Mouse (Mus musculus): Measurements from ENCODE around the gene Rbbp9. TPM values are rescaled to one million over a fixed set of nuclear protein-coding genes. Genes with fewer than 3 reads are reported as not detected.

Gene Rbbp9
- total RNA-seq, 4 experiments from 2014 or later: 10.9 to 13.2 (median 11.6) TPM

- no peak for DNase-seq (ENCODE audit: low spot score)
Observed at GRCm38 (mm10) chr2:144502134-144502533, 48.5 kb downstream of the Rbbp9 start.

Other genes starting within 250 kb of the Rbbp9 start
- gene Ovol2, start 218.7 kb downstream of the Rbbp9 start, total RNA-seq (2022): not detected
- gene Kat14, start 181.9 kb downstream of the Rbbp9 start, total RNA-seq (2022): 10 to 100 TPM; 22.9 to 30.2 (median 27.5) TPM
- gene Pet117, start 181.9 kb downstream of the Rbbp9 start, total RNA-seq (2022): 10 to 100 TPM in 2 of 4 experiments, 1 to 10 TPM in 2; 8.9 to 13.3 (median 10.7) TPM
- 1 to 10 TPM in 2 of 4 experiments, under 1 TPM in 2; 0.57 to 4.0 (median 0.98) TPM for gene Dzank1, start 23.5 kb downstream of the Rbbp9 start, total RNA-seq (2022)
- gene Polr3f, start 23.2 kb downstream of the Rbbp9 start, total RNA-seq (2022): 10 to 100 TPM; 10.6 to 12.8 (median 11.5) TPM
- gene Sec23b, start 5.4 kb upstream of the Rbbp9 start, total RNA-seq (2022): 10 to 100 TPM; 16.8 to 22.9 (median 19.1) TPM
- 100 to 1,000 TPM in 1 of 4 experiments, 10 to 100 TPM in 3; 84.8 to 108 (median 94.5) TPM for gene Smim26, start 43.2 kb upstream of the Rbbp9 start, total RNA-seq (2022)
- gene Dtd1, start 49.0 kb upstream of the Rbbp9 start, total RNA-seq (2022): 10 to 100 TPM; 15.4 to 19.0 (median 17.6) TPM

Measured in heart, adult 8-10 months (tissue).